Mouse (Mus musculus): ENCODE measurements around the gene Kcnab2.

DNA sequence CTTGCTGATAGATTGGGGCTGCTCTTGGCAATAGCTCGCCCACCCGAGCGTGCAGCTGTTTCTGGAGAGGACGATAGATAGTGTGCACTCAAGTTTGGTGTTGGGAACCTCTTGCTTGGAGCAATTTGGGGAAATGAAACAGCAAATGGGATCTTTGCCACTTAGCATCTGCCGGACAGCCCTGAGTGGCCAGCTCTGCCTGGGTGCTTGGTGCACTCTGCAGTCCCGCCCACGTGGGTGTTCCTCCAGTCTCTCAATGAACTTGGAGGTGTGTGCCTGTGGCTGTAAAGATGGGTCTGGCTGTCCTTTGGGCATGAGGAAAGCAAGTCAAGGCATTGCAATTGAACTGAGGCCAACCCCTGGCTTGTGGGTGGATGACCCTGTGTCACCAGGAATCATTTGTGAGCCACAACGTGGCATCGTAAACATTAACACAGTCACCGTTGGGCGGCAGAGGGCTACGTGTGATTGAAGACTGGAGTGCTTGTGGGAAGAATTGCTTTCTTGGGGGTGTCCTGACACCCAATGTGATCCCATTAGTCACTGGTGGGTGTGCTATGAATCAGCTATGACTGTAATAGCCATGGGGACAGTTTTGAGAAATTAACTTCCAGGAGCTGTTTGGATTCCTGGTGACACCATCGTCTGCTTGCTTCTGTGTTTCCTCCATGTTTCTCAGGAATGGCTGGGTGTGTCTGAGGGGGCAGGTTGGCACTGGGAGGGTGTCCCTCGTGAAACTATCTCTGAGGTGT, 123.6 kb downstream of the Kcnab2 start:
- no peak for TF ChIP-seq CTCF (IDR thresholded peaks at IDR 0.05)
- TF ChIP-seq EP300 (IDR thresholded peaks at IDR 0.05) = no peak

All from lung, postnatal 0 days (tissue).